In genomic region chr10:122856040-122856764, GRCm38 (mm10) we compare ENCODE assay signal across 8 mouse cellular contexts.
DNase-seq lines count a peak whose midpoint lies in the region; ATAC-seq and TF ChIP-seq lines count a peak whose summit lies in the region.
"Had no signal": no experiment of that assay in that cellular context is flagged by ENCODE, and none has a peak within 500 bp of the region (broad histone marks: within the 10 kb centered on the region; RNA-seq: fewer than 3 reads in every experiment).

No protein-coding gene starts in this region.

- no peaks in the 10 kb centered on the region for H3K27me3 ChIP-seq in embryonic facial prominence, embryonic 14.5 days (replicated peaks; ENCODE audit: control insufficient read depth, insufficient read depth, low read length)
- no peaks in the 10 kb centered on the region for H3K27me3 ChIP-seq in heart, postnatal 0 days (ENCODE audit: control insufficient read depth, insufficient read depth, low read length)
- no peaks in the 10 kb centered on the region for H3K27me3 ChIP-seq in limb, embryonic 12.5 days
- H3K27me3 ChIP-seq: liver, embryonic 12.5 days had no signal

- no peaks in the 10 kb centered on the region for H3K36me3 ChIP-seq in embryonic facial prominence, embryonic 14.5 days (ENCODE audit: control insufficient read depth, insufficient read depth, low read length)
- no peaks in the 10 kb centered on the region for H3K36me3 ChIP-seq in heart, postnatal 0 days (replicated peaks; ENCODE audit: control insufficient read depth, insufficient read depth, low read length)
- H3K36me3 ChIP-seq in limb, embryonic 12.5 days: no peaks in the 10 kb centered on the region
- H3K36me3 ChIP-seq: liver, embryonic 12.5 days had no signal

- no peak for DNase-seq in layer of hippocampus, adult 2 months (ENCODE audit: low spot score in 2 of 2)
- DNase-seq in layer of hippocampus, adult 9-11 months: no peak
- peak; percentile 70 for DNase-seq in embryonic facial prominence, embryonic 14.5 days (ENCODE audit: low spot score)
- DNase-seq in heart, postnatal 0 days (ENCODE audit: low spot score): no peak
- no peak for DNase-seq in B cell, adult 2 months
- no peak for DNase-seq in ovary, postnatal 10 days (ENCODE audit: low spot score)

- peaks cover 8% of the 10 kb centered on the region for H3K4me1 ChIP-seq in embryonic facial prominence, embryonic 14.5 days (ENCODE audit: control insufficient read depth, insufficient read depth, low read length)
- peaks cover 33% of the 10 kb centered on the region for H3K4me1 ChIP-seq in heart, postnatal 0 days (ENCODE audit: control insufficient read depth, insufficient read depth)
- H3K4me1 ChIP-seq in limb, embryonic 12.5 days (replicated peaks): peaks cover 21% of the 10 kb centered on the region

- no peak overlapping the region for H3K9ac ChIP-seq in embryonic facial prominence, embryonic 14.5 days (ENCODE audit: low read depth, low read length)
- H3K9ac ChIP-seq in heart, postnatal 0 days (replicated peaks; ENCODE audit: low read depth, low read length): no peak overlapping the region
- H3K9ac ChIP-seq in limb, embryonic 12.5 days (replicated peaks): no peak overlapping the region
- H3K9ac ChIP-seq: liver, embryonic 12.5 days had no signal

- H3K4me2 ChIP-seq in embryonic facial prominence, embryonic 14.5 days (ENCODE audit: low read depth, low read length): no peak overlapping the region
- no peak overlapping the region for H3K4me2 ChIP-seq in heart, postnatal 0 days (ENCODE audit: low read depth, low read length)
- no peak overlapping the region for H3K4me2 ChIP-seq in limb, embryonic 12.5 days
- H3K4me2 ChIP-seq: liver, embryonic 12.5 days had no signal

- no peak for TF ChIP-seq EP300 in heart, postnatal 0 days (IDR thresholded peaks at IDR 0.05; ENCODE audit: low read depth)

- ATAC-seq in embryonic facial prominence, embryonic 14.5 days (ENCODE audit: low read depth): no peak
- no peak for ATAC-seq in heart, postnatal 0 days (ENCODE audit: insufficient read depth, low read depth)
- no peak for ATAC-seq in limb, embryonic 12.5 days (ENCODE audit: insufficient number of reproducible peaks, insufficient read depth, low FRiP score, low TSS enrichment, low read depth)
- ATAC-seq: liver, embryonic 12.5 days had no signal

- H3K9me3 ChIP-seq in embryonic facial prominence, embryonic 14.5 days (ENCODE audit: control insufficient read depth, low read length): no peaks in the 10 kb centered on the region
- no peaks in the 10 kb centered on the region for H3K9me3 ChIP-seq in heart, postnatal 0 days (replicated peaks; ENCODE audit: control insufficient read depth, low read length)
- H3K9me3 ChIP-seq in limb, embryonic 12.5 days: no peaks in the 10 kb centered on the region; the same call in 1 of the 2 replicates
- H3K9me3 ChIP-seq: liver, embryonic 12.5 days had no signal

- TF ChIP-seq CTCF in layer of hippocampus, adult 2 months (conservative IDR thresholded peaks at IDR 0.05): no peak
- TF ChIP-seq CTCF in heart, postnatal 0 days (IDR thresholded peaks at IDR 0.05; ENCODE audit: low read depth): no peak

- H3K4me3 ChIP-seq in layer of hippocampus, adult 2 months: no peak overlapping the region
- no peak overlapping the region for H3K4me3 ChIP-seq in embryonic facial prominence, embryonic 14.5 days (ENCODE audit: low read depth, low read length)
- no peak overlapping the region for H3K4me3 ChIP-seq in heart, postnatal 0 days (ENCODE audit: low read depth, low read length)
- H3K4me3 ChIP-seq in limb, embryonic 12.5 days (replicated peaks): no peak overlapping the region
- H3K4me3 ChIP-seq: liver, embryonic 12.5 days had no signal

- peak overlapping the region; percentile 84 for H3K27ac ChIP-seq in layer of hippocampus, adult 2 months
- peak overlapping the region; percentile 10 for H3K27ac ChIP-seq in embryonic facial prominence, embryonic 14.5 days (replicated peaks; ENCODE audit: low read depth, low read length)
- peak overlapping the region; percentile 59 for H3K27ac ChIP-seq in heart, postnatal 0 days (ENCODE audit: low read depth)
- peak overlapping the region; percentile 80; the same call in 1 of the 2 replicates for H3K27ac ChIP-seq in limb, embryonic 12.5 days
- H3K27ac ChIP-seq: liver, embryonic 12.5 days had no signal

- 56% methylated on average over 17 of the region's 17 CpGs for WGBS in embryonic facial prominence, embryonic 14.5 days
- 58% methylated on average over 17 of the region's 17 CpGs for WGBS in heart, postnatal 0 days
- 70% methylated on average over 17 of the region's 17 CpGs for WGBS in limb, embryonic 12.5 days

Comparison
In these comparisons a context has a peak if more than half of its experiments do, and no peak if none do; other contexts are left out.
1. H3K27ac ChIP-seq: peak in every context shown above with its lines; median percentile 84 in layer of hippocampus, adult 2 months; 80 in limb, embryonic 12.5 days; 59 in heart, postnatal 0 days; 10 in embryonic facial prominence, embryonic 14.5 days.